Mouse (Mus musculus): Measurements from ENCODE around the gene Gpha2.

- TF ChIP-seq CTCF (IDR thresholded peaks at IDR 0.05; ENCODE audit: control insufficient read depth, insufficient read depth, low read length) (no peak), POLR2A (IDR thresholded peaks at IDR 0.05; ENCODE audit: borderline replicate concordance, control insufficient read depth, low read depth, low read length) (no peak)
Measured at GRCm38 (mm10) chr19:6218606-6219005, 7.6 kb upstream of the Gpha2 start.
